Mouse (Mus musculus) midbrain, embryonic 12.5 days (tissue): ENCODE data around the gene Asb8. TPM values are rescaled to one million over a fixed set of nuclear protein-coding genes. Genes with fewer than 3 reads are reported as not detected.

Source experiments
- ATAC-seq: fragments of 200-750 bp; cut with Nextera tagmentation; 2 replicates; pipeline ENCODE4 v1.8.0; 2017; ENCODE audit warnings: low read depth, moderate TSS enrichment, moderate library complexity; ENCODE audit not compliant: low FRiP score
- H3K27ac ChIP-seq: fragments of 300-500 bp; sonication (generic); replicated peaks from 2 replicates; pipeline ENCODE4 v1.5.1; 2016; ENCODE audit warnings: mild to moderate bottlenecking
- H3K27me3 ChIP-seq: fragments of 300-500 bp; sonication (generic); 2 replicates; pipeline ENCODE4 v1.6.1; 2016; ENCODE audit warnings: mild to moderate bottlenecking
- H3K36me3 ChIP-seq: fragments of 300-500 bp; sonication (generic); 2 replicates; pipeline ENCODE4 v1.6.1; 2016
- H3K4me1 ChIP-seq: fragments of 300-500 bp; sonication (generic); 2 replicates; pipeline ENCODE4 v1.6.1; 2016
- H3K4me2 ChIP-seq: fragments of 300-500 bp; sonication (generic); replicated peaks from 2 replicates; pipeline ENCODE4 v1.6.1; 2016; ENCODE audit warnings: mild to moderate bottlenecking, moderate library complexity
- H3K4me3 ChIP-seq: fragments of 300-500 bp; sonication (generic); 2 replicates; pipeline ENCODE4 v1.5.1; 2016; ENCODE audit warnings: mild to moderate bottlenecking
- H3K9ac ChIP-seq: fragments of 300-500 bp; sonication (generic); replicated peaks from 2 replicates; pipeline ENCODE4 v1.6.1; 2016; ENCODE audit warnings: mild to moderate bottlenecking, moderate library complexity
- H3K9me3 ChIP-seq: fragments of 300-500 bp; sonication (generic); 2 replicates; pipeline ENCODE4 v1.6.1; 2016; ENCODE audit warnings: mild to moderate bottlenecking
- WGBS: fragments of 180-500 bp; shearing (Covaris S2); methylation state at CpG from one replicate; pipeline ENCODE4 v1.1.7; 2016; 5-methylcytosine and 5-hydroxymethylcytosine counted together
- polyA plus RNA-seq: library from polyadenylated mRNA; unstranded; fragments of >200 nt; fragmentation: Nextera tagmentation; extraction: Ambion mirVana; gene quantifications from 2 replicates; pipeline ENCODE4 v1.2.1, GENCODE M21; 2016

Asb8 gene
- polyA plus RNA-seq, 1 experiment from 2014 or later = 45.0 TPM

- Histone ChIP-seq H3K27ac (no peak overlapping the region), H3K9me3 (no peaks in the 10 kb centered on the region), H3K36me3 (peaks cover 14% of the 10 kb centered on the region), H3K27me3 (no peaks in the 10 kb centered on the region), H3K4me3 (peak overlapping the region; percentile 91), H3K9ac (peak overlapping the region; percentile 87), H3K4me1 (peaks cover 21% of the 10 kb centered on the region), H3K4me2 (peak overlapping the region; percentile 87)
- no peak for ATAC-seq
- WGBS = 39% methylated on average over 4 of the region's 4 CpGs
Observed at GRCm38 (mm10) chr15:98091841-98092240, 73.6 kb downstream of the Asb8 start.

- Histone ChIP-seq H3K36me3 (peaks cover 33% of the 10 kb centered on the region), H3K9ac (no peak overlapping the region), H3K4me2 (no peak overlapping the region), H3K4me1 (peaks cover 21% of the 10 kb centered on the region), H3K4me3 (no peak overlapping the region), H3K27ac (no peak overlapping the region), H3K9me3 (no peaks in the 10 kb centered on the region), H3K27me3 (no peaks in the 10 kb centered on the region)
- WGBS = 75% methylated on average over 9 of the region's 9 CpGs
- ATAC-seq = no peak
Observed at GRCm38 (mm10) chr15:98089421-98090183, 75.8 kb downstream of the Asb8 start.

- H3K36me3 ChIP-seq = peaks cover 37% of the 10 kb centered on the region
- WGBS = 88% methylated on average over 1 of the region's 1 CpGs
- no peak overlapping the region for H3K27ac ChIP-seq
Observed at GRCm38 (mm10) chr15:98088889-98089288, 76.5 kb downstream of the Asb8 start.

More at GRCm38 (mm10) chr15:98088889-98089288, 76.5 kb downstream of the Asb8 start:
- no peak overlapping the region for H3K4me2 ChIP-seq
- no peak for ATAC-seq
- H3K9ac ChIP-seq = no peak overlapping the region
- no peaks in the 10 kb centered on the region for H3K27me3 ChIP-seq
- H3K4me3 ChIP-seq = no peak overlapping the region
- peaks cover 20% of the 10 kb centered on the region for H3K4me1 ChIP-seq
- no peaks in the 10 kb centered on the region for H3K9me3 ChIP-seq

Other genes starting within 250 kb of the Asb8 start
- 52.8 and 58.2 TPM in 2 replicates for gene Tmem106c, start 201.4 kb downstream of the Asb8 start, polyA plus RNA-seq
- gene Col2a1, start 160.9 kb downstream of the Asb8 start, polyA plus RNA-seq = 137 and 194 TPM in 2 replicates
- 52.1 and 54.8 TPM in 2 replicates for gene Pfkm, start 73.0 kb downstream of the Asb8 start, polyA plus RNA-seq
- gene Senp1, start 71.9 kb downstream of the Asb8 start, polyA plus RNA-seq = 41.4 and 41.6 TPM in 2 replicates
- gene Ccdc184, start 1.5 kb upstream of the Asb8 start, polyA plus RNA-seq = 23.3 and 23.4 TPM in 2 replicates
- not detected in 2 replicates for gene Olfr288, start 29.9 kb upstream of the Asb8 start, polyA plus RNA-seq
- not detected in 2 replicates for gene Gm44579, start 55.4 kb upstream of the Asb8 start, polyA plus RNA-seq
- gene Olfr287, start 55.4 kb upstream of the Asb8 start, polyA plus RNA-seq = not detected in 2 replicates
- not detected in 2 replicates for gene Olfr286, start 68.8 kb upstream of the Asb8 start, polyA plus RNA-seq
- gene H1fnt, start 91.7 kb upstream of the Asb8 start, polyA plus RNA-seq = not detected in 2 replicates
- gene Zfp641, start 130.5 kb upstream of the Asb8 start, polyA plus RNA-seq = 2.3 and 2.9 TPM in 2 replicates
- not detected in 2 replicates for gene Olfr285, start 151.7 kb upstream of the Asb8 start, polyA plus RNA-seq
- gene Olfr284, start 175.4 kb upstream of the Asb8 start, polyA plus RNA-seq = not detected in 2 replicates
- not detected in 2 replicates for gene Olfr283, start 215.3 kb upstream of the Asb8 start, polyA plus RNA-seq